Mouse (Mus musculus) heart, adult 18-20 months (tissue): ENCODE measurements around the gene 4933416C03Rik. TPM values are rescaled to one million over a fixed set of nuclear protein-coding genes. Genes with fewer than 3 reads are reported as not detected.

ENCODE experiments used
- DNase-seq, 2 experiments: peaks; one replicate each; pipeline ENCODE4 v3.0.0; 2021 to 2022; ENCODE audit warnings: mixed read lengths in 1 of 2
- long read RNA-seq, 2 experiments: library from polyadenylated mRNA; stranded (forward); transcript quantifications; one replicate each; pipeline ENCODE4 v2.0.0; 2021
- total RNA-seq, 2 experiments: library from RNA; stranded (reverse); gene quantifications; 2 replicates each; pipeline ENCODE4 v1.2.3; 2021

4933416C03Rik gene
- total RNA-seq = not detected
- long read RNA-seq, experiment 1 = 0 reads
- long read RNA-seq, experiment 2 = 0 reads

GRCm38 (mm10) chr10:116113867-116114474 lies at the start of gene 4933416C03Rik:
4933416C03Rik (minus strand) TSS chr10:116113917.
- DNase-seq = no peak

GRCm38 (mm10) chr10:116162338-116162737 lies 48.6 kb upstream of the 4933416C03Rik start:
- DNase-seq = no peak

- no peak for DNase-seq
Measured at GRCm38 (mm10) chr10:116156699-116157098, 43.0 kb upstream of the 4933416C03Rik start.

- DNase-seq = no peak
Measured at GRCm38 (mm10) chr10:116154707-116155106, 41.0 kb upstream of the 4933416C03Rik start.

GRCm38 (mm10) chr10:116146091-116146490 lies 32.4 kb upstream of the 4933416C03Rik start:
- no peak for DNase-seq

- no peak for DNase-seq
Measured at GRCm38 (mm10) chr10:116143684-116144083, 30.0 kb upstream of the 4933416C03Rik start.

GRCm38 (mm10) chr10:116140226-116140625 lies 26.5 kb upstream of the 4933416C03Rik start:
- DNase-seq = no peak

GRCm38 (mm10) chr10:116135187-116135586 lies 21.5 kb upstream of the 4933416C03Rik start:
- DNase-seq = no peak

GRCm38 (mm10) chr10:116132233-116132632 lies 18.5 kb upstream of the 4933416C03Rik start:
- no peak for DNase-seq

GRCm38 (mm10) chr10:116131223-116131622 lies 17.5 kb upstream of the 4933416C03Rik start:
- no peak for DNase-seq

- DNase-seq = no peak
Measured at GRCm38 (mm10) chr10:116130401-116130800, 16.7 kb upstream of the 4933416C03Rik start.

- DNase-seq = no peak
Measured at GRCm38 (mm10) chr10:116125364-116125763, 11.6 kb upstream of the 4933416C03Rik start.

- DNase-seq = no peak
Measured at GRCm38 (mm10) chr10:116123808-116124207, 10.1 kb upstream of the 4933416C03Rik start.

- no peak for DNase-seq
Measured at GRCm38 (mm10) chr10:116121463-116121862, 7.7 kb upstream of the 4933416C03Rik start.

- DNase-seq = no peak
Measured at GRCm38 (mm10) chr10:116117060-116117459, 3.3 kb upstream of the 4933416C03Rik start.

GRCm38 (mm10) chr10:116115881-116116677 lies 2.4 kb upstream of the 4933416C03Rik start:
- DNase-seq = no peak

GRCm38 (mm10) chr10:116112868-116113267 lies 849 bp downstream of the 4933416C03Rik start:
- DNase-seq = no peak

GRCm38 (mm10) chr10:116108730-116109129 lies 5.0 kb downstream of the 4933416C03Rik start:
- no peak for DNase-seq

GRCm38 (mm10) chr10:116108176-116108575 lies 5.5 kb downstream of the 4933416C03Rik start:
- DNase-seq = no peak

GRCm38 (mm10) chr10:116098470-116098869 lies 15.2 kb downstream of the 4933416C03Rik start:
- DNase-seq = no peak

GRCm38 (mm10) chr10:116096466-116096865 lies 17.3 kb downstream of the 4933416C03Rik start:
- DNase-seq = no peak

- no peak for DNase-seq
Measured at GRCm38 (mm10) chr10:116083965-116084364, 29.8 kb downstream of the 4933416C03Rik start.

GRCm38 (mm10) chr10:116080841-116081240 lies 32.9 kb downstream of the 4933416C03Rik start:
- no peak for DNase-seq

GRCm38 (mm10) chr10:116079396-116079795 lies 34.3 kb downstream of the 4933416C03Rik start:
- no peak for DNase-seq
